Mouse (Mus musculus) embryonic facial prominence, embryonic 12.5 days (tissue): ENCODE data around the gene Ctnnd2. TPM values are rescaled to one million over a fixed set of nuclear protein-coding genes. Genes with fewer than 3 reads are reported as not detected.

Experiments used
- ATAC-seq: fragments of 200-750 bp; cut with Nextera tagmentation; 2 replicates; pipeline ENCODE4 v1.8.0; 2017; ENCODE audit not compliant: insufficient number of reproducible peaks, insufficient read depth, low FRiP score, low TSS enrichment
- H3K27ac ChIP-seq: fragments of 300-500 bp; sonication (generic); 2 replicates; pipeline ENCODE4 v1.5.1; 2016; ENCODE audit warnings: mild to moderate bottlenecking
- H3K27me3 ChIP-seq: fragments of 300-500 bp; sonication (generic); 2 replicates; pipeline ENCODE4 v1.6.1; 2016; ENCODE audit warnings: mild to moderate bottlenecking, moderate library complexity
- H3K36me3 ChIP-seq: fragments of 300-500 bp; sonication (generic); 2 replicates; pipeline ENCODE4 v1.6.1; 2016; ENCODE audit warnings: mild to moderate bottlenecking
- H3K4me1 ChIP-seq: fragments of 300-500 bp; sonication (generic); 2 replicates; pipeline ENCODE4 v1.6.1; 2016
- H3K4me2 ChIP-seq: fragments of 300-500 bp; sonication (generic); replicated peaks from 2 replicates; pipeline ENCODE4 v1.6.1; 2016; ENCODE audit warnings: mild to moderate bottlenecking, moderate library complexity
- H3K4me3 ChIP-seq: fragments of 300-500 bp; sonication (generic); 2 replicates; pipeline ENCODE4 v1.5.1; 2016; ENCODE audit warnings: mild to moderate bottlenecking
- H3K9ac ChIP-seq: fragments of 300-500 bp; sonication (generic); 2 replicates; pipeline ENCODE4 v1.6.1; 2016; ENCODE audit warnings: mild to moderate bottlenecking, moderate library complexity
- H3K9me3 ChIP-seq: fragments of 300-500 bp; sonication (generic); 2 replicates; pipeline ENCODE4 v1.6.1; 2016; ENCODE audit warnings: mild to moderate bottlenecking, moderate library complexity
- WGBS: fragments of 180-500 bp; shearing (Covaris S2); methylation state at CpG from one replicate; pipeline ENCODE4 v1.1.7; 2016; 5-methylcytosine and 5-hydroxymethylcytosine counted together
- polyA plus RNA-seq: library from polyadenylated mRNA; unstranded; fragments of >200 nt; fragmentation: Nextera tagmentation; extraction: Ambion mirVana; gene quantifications from 2 replicates; pipeline ENCODE4 v1.2.1, GENCODE M21; 2016

The Ctnnd2 gene
- polyA plus RNA-seq, 1 experiment from 2014 or later: 13.5 TPM

DNA sequence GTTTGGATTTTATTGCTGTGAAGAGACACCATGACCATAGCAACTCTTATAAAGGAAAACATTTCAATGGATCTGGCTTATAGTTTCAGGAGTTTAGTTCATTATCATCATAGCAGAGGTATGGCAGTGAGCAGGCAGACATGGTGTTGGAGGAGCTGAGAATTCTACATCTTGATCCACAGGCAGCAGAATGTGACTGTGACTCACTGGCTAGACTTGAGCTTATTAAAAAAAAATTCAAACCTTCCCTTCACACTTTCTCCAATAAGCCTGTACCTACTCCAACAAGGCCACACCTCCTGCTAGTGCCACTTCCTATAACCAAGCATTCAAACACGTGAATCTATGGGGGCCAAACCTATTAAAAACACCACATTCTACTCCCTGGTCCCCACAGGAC lies 703.1 kb downstream of the Ctnnd2 start:
- no peak overlapping the region for H3K27ac ChIP-seq
- ATAC-seq: no peak

DNA sequence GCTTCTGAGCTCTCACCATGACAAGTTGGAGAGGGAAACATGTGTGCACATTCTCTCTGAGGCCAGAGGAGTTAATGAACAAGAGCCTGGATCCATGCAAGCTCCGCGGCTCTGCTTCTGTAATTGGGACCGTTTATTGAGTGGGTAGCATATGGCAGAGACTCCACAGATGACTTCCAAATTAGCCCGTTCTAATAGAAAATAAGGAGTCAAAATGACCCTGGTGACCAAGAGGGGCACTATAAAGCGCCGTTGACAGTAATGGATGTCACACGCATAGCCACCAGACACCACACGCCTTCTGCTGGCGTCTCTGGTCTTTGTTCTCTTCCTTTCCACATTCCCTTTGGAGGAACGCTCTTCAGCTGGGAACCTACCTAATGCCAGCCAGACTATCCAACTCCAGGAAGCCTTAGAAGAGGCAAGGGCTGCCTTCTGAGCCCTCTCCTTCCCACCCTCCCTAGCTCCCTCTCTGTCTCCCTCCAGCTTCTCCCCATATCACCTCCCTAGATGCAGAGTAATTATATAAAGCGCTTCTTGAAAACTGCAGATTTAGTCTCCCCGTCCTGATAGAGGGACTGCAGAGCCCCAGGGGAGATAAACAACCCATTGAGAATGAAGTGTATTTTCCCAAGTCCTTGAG lies 712.4 kb downstream of the Ctnnd2 start:
- no peak overlapping the region for H3K27ac ChIP-seq
- H3K4me2 ChIP-seq: no peak overlapping the region
- 0 out of 2 replicates have a peak, but pooled peaks cover 7% of the 10 kb centered on the region for H3K4me1 ChIP-seq
- no peak overlapping the region for H3K9ac ChIP-seq
- H3K36me3 ChIP-seq: no peaks in the 10 kb centered on the region
- ATAC-seq: no peak
- no peak overlapping the region for H3K4me3 ChIP-seq
- H3K27me3 ChIP-seq: no peaks in the 10 kb centered on the region
- no peaks in the 10 kb centered on the region for H3K9me3 ChIP-seq
- WGBS: 81% methylated on average over 12 of the region's 12 CpGs

More for the DNA sequence above, 703.1 kb downstream of the Ctnnd2 start:
- Histone ChIP-seq H3K9ac (no peak overlapping the region), H3K4me3 (no peak overlapping the region), H3K9me3 (no peaks in the 10 kb centered on the region), H3K4me2 (no peak overlapping the region), H3K36me3 (no peaks in the 10 kb centered on the region), H3K27me3 (no peaks in the 10 kb centered on the region), H3K4me1 (no peaks in the 10 kb centered on the region)
- WGBS: 55% methylated on average over 1 of the region's 1 CpGs

DNA sequence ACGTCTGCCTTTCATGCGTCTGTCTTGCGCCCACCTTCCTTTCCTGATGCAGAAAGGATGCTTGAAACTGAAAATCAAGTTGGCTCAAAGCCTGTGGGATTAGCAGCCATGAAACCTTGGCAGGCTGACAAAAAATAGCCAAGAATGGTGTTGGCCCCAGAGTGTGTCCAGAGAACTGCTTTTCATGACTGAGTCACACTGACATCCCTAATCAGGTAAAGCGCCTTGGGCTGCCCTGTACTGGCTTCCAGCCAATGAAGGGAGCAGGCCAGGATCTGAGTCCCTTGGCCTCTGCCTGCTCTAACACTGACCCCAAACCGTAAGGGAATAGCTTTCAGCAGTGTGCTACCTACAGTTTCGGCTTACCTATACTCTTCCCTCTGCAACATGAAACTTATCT lies 713.0 kb downstream of the Ctnnd2 start:
- Histone ChIP-seq H3K4me2 (no peak overlapping the region), H3K9me3 (no peaks in the 10 kb centered on the region), H3K4me1 (0 out of 2 replicates have a peak, but pooled peaks cover 7% of the 10 kb centered on the region), H3K9ac (no peak overlapping the region), H3K4me3 (no peak overlapping the region), H3K27ac (no peak overlapping the region), H3K27me3 (no peaks in the 10 kb centered on the region), H3K36me3 (no peaks in the 10 kb centered on the region)
- WGBS: 61% methylated on average over 6 of the region's 6 CpGs
- ATAC-seq: peak; percentile 74; the same call in 1 of the 2 replicates

DNA sequence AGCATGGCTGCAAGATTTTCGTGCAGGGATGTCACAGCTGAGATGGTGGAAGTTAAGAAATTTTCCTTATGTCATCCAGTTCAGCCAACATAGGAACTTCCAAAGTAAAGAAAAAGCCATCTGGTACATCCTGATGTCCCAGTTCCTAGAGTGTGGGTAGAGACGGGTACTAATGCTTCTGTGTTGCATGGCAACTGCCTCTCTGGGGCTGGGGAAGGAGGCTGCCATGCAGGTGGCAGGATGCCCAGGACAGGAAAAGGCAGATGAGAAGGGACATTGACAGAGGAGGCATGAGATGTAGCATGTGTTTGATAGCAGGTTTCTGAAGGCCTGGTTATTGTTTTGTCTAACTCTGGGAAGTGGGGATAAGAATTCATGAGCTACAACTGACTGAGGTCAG lies 715.2 kb downstream of the Ctnnd2 start:
- 0 out of 2 replicates have a peak, but pooled peaks cover 7% of the 10 kb centered on the region for H3K4me1 ChIP-seq
- no peaks in the 10 kb centered on the region for H3K9me3 ChIP-seq
- no peak for ATAC-seq
- no peak overlapping the region for H3K9ac ChIP-seq
- H3K27ac ChIP-seq: no peak overlapping the region
- H3K4me2 ChIP-seq: no peak overlapping the region
- no peak overlapping the region for H3K4me3 ChIP-seq
- 91% methylated on average over 2 of the region's 2 CpGs for WGBS
- no peaks in the 10 kb centered on the region for H3K27me3 ChIP-seq
- no peaks in the 10 kb centered on the region for H3K36me3 ChIP-seq

DNA sequence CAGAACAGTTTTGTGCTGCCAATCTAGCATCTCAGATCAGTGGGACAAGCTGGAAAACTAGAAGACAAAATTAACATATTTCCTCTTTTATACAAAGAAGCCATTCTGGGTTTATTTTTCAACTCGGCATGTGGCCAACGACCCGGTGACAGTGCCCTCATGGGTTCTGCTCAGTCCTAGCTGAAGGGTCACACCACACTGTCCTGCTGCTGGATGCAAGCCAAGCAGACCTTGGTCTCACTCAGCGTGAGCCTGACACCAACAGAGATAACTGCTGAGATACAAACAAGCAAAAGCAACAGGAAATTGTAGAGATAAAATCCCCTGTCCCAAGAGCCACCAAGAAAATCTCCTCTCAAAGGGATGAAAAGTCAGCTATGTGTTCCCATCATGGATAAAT lies 719.6 kb downstream of the Ctnnd2 start:
- WGBS: 57% methylated on average over 4 of the region's 4 CpGs

DNA sequence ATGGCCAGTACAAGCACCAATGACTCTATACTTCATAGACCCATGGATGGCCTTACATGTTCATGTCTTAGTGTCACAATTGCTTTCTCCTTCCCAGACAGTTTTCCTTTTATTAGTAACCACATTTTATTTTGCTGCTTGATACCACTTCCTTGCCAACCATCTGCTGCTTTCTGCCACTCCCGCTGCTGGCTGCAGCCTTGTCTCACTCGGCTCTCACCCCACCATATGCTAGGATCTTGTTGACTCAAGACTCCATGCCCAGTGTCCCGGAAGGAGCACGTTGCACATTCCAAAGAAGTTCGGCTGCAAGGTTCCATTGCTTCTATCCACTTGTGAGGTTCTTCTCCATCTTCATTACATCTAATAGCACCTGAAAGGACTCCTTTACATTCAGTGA lies 722.7 kb downstream of the Ctnnd2 start:
- Histone ChIP-seq H3K27ac (no peak overlapping the region), H3K27me3 (no peaks in the 10 kb centered on the region), H3K9ac (no peak overlapping the region), H3K36me3 (no peaks in the 10 kb centered on the region), H3K4me1 (no peaks in the 10 kb centered on the region), H3K4me3 (no peak overlapping the region), H3K9me3 (no peaks in the 10 kb centered on the region), H3K4me2 (no peak overlapping the region)
- no peak for ATAC-seq
- WGBS: 90% methylated on average over 5 of the region's 5 CpGs

More for the DNA sequence above, 719.6 kb downstream of the Ctnnd2 start:
- Histone ChIP-seq H3K4me1 (no peaks in the 10 kb centered on the region), H3K27ac (no peak overlapping the region), H3K4me2 (no peak overlapping the region), H3K4me3 (no peak overlapping the region), H3K27me3 (no peaks in the 10 kb centered on the region), H3K9me3 (no peaks in the 10 kb centered on the region), H3K36me3 (no peaks in the 10 kb centered on the region), H3K9ac (no peak overlapping the region)
- ATAC-seq: no peak

DNA sequence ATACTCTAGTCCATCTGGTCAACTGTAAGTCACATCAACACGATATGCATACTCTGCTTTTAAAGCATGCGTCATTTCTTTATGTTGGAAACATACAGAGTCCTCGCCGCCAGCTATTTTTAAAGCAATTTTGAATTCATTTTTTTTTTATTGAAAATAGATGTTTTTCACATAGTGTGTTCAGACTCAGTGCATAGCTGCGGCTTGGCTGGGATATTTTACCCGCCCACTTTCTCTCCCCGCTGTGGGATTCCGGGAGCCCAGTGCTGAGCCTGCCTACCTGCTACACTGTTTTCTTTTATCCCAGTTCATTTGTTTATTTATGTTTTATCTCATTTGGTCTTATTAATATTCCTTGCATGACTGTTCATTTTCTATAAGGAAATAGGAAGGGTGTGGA lies 724.9 kb downstream of the Ctnnd2 start:
- Histone ChIP-seq H3K27me3 (no peaks in the 10 kb centered on the region), H3K36me3 (no peaks in the 10 kb centered on the region), H3K4me2 (no peak overlapping the region), H3K4me3 (no peak overlapping the region), H3K4me1 (no peaks in the 10 kb centered on the region), H3K9ac (no peak overlapping the region), H3K9me3 (no peaks in the 10 kb centered on the region), H3K27ac (no peak overlapping the region)
- ATAC-seq: no peak
- WGBS: 90% methylated on average over 8 of the region's 8 CpGs

DNA sequence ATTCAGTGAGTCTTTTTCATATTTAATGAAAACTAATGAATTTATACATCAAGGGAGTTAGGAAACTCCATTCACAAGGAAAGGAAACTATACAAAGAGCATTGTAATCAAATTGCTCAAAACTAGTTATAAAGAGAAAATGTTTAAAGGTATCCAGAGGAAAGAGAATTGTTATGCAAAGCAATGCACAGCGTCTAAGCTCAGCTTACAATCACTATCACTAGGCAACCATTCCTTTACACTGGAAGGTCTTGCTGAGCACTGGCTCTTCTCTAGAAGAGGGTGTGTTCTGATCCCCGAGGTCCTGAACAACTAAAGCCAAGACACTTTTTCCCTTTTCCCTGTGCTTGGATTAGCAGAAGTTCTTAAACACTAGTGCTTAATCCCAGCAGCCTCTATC lies 735.6 kb downstream of the Ctnnd2 start:
- Histone ChIP-seq H3K4me3 (no peak overlapping the region), H3K4me2 (no peak overlapping the region), H3K4me1 (no peaks in the 10 kb centered on the region), H3K9ac (no peak overlapping the region), H3K9me3 (no peaks in the 10 kb centered on the region), H3K27ac (no peak overlapping the region), H3K36me3 (no peaks in the 10 kb centered on the region), H3K27me3 (no peaks in the 10 kb centered on the region)
- ATAC-seq: no peak
- 31% methylated on average over 2 of the region's 2 CpGs for WGBS

DNA sequence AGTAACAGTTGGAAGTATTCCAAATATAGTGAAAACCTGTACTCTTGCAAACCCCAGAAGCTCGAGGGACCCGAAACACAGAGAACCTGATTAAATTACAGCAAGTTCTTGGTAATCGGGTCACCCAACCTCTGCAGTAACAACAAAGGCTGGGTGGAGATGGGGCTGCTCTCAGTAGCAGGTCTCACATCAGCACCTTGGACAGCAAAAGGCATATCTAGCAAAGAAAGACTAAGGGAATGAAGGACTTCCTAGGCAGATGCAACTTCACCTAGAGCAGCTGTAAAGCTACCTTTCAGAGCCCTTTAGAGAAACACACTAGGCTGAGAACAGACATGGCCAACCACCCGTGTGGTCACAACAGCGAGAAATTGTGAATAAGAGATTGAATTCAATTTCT lies 741.0 kb downstream of the Ctnnd2 start:
- Histone ChIP-seq H3K4me2 (no peak overlapping the region), H3K9ac (no peak overlapping the region), H3K36me3 (no peaks in the 10 kb centered on the region), H3K4me3 (no peak overlapping the region), H3K4me1 (no peaks in the 10 kb centered on the region), H3K27me3 (no peaks in the 10 kb centered on the region), H3K9me3 (no peaks in the 10 kb centered on the region), H3K27ac (no peak overlapping the region)
- ATAC-seq: no peak
- WGBS: 77% methylated on average over 5 of the region's 5 CpGs

DNA sequence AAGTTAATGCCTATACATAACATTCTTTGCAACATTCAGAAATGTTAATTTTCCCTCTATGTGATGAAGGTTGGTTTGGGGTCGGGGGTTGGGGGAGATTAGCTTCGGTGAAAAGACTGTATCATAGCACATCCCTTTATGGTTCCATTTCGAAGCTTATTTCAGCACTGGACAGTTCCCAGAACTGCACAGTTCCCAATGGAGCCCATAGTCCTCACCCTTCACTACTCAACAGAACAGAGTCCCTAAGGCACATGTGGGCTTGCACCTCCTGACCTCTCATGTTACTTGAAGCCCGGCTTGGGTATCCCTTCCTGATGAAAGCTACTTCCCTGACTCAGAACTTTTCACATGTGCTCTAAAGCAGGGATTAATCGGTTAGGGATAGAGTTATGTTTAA lies 753.4 kb downstream of the Ctnnd2 start:
- H3K36me3 ChIP-seq: no peaks in the 10 kb centered on the region
- WGBS: 66% methylated on average over 5 of the region's 5 CpGs
- no peak overlapping the region for H3K27ac ChIP-seq
- H3K9me3 ChIP-seq: no peaks in the 10 kb centered on the region
- H3K27me3 ChIP-seq: no peaks in the 10 kb centered on the region
- H3K9ac ChIP-seq: no peak overlapping the region
- ATAC-seq: 0 out of 2 replicates have a peak, but pooled peaks have one; percentile 15
- H3K4me2 ChIP-seq: no peak overlapping the region
- H3K4me1 ChIP-seq: no peaks in the 10 kb centered on the region
- no peak overlapping the region for H3K4me3 ChIP-seq

DNA sequence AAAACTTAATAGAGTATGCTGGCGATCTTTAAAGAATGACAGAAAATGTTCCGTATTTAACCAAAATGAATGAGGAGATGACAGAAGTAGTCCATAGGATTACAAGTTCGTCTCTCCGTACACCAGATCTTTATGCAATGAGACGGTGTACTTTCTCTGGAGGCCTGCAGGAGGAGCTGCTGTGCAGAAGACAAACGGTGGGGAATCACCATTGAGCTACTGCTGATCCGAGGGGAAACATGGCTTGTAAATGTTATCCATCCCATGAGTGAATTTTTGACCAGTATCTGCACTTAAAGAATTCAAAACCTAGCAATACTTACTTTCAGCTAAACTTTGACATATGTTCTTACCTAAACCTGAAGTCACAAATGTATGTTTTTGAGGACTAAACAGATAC lies 755.2 kb downstream of the Ctnnd2 start:
- H3K4me1 ChIP-seq: no peaks in the 10 kb centered on the region
- 50% methylated on average over 7 of the region's 7 CpGs for WGBS
- no peaks in the 10 kb centered on the region for H3K9me3 ChIP-seq
- H3K4me3 ChIP-seq: no peak overlapping the region
- H3K27me3 ChIP-seq: no peaks in the 10 kb centered on the region
- no peak for ATAC-seq
- H3K4me2 ChIP-seq: no peak overlapping the region
- no peak overlapping the region for H3K27ac ChIP-seq
- H3K36me3 ChIP-seq: no peaks in the 10 kb centered on the region
- H3K9ac ChIP-seq: no peak overlapping the region

DNA sequence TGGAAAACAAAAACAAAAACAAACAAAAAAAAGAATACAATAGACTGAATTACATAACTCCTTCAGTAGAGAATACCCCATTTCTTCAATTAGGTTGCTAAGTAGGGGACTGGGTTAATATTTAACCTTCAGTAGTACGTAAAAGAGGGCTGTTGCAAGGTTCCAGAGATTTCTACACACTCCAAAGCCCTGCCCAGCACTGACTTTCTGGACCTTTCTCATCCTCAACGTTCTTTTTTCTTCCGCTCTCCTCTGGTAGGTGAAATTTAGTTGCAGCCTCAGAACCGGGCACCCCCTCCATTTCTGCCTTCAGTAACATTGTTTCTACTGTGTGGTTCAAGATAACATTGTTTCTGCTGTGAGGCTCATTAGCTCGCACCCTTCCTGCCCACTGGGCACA lies 759.5 kb downstream of the Ctnnd2 start:
- no peak overlapping the region for H3K9ac ChIP-seq
- 88% methylated on average over 5 of the region's 5 CpGs for WGBS

More for the DNA sequence above, 759.5 kb downstream of the Ctnnd2 start:
- no peak overlapping the region for H3K4me3 ChIP-seq
- no peak for ATAC-seq
- no peak overlapping the region for H3K4me2 ChIP-seq
- no peaks in the 10 kb centered on the region for H3K4me1 ChIP-seq
- no peaks in the 10 kb centered on the region for H3K36me3 ChIP-seq
- no peak overlapping the region for H3K27ac ChIP-seq
- H3K9me3 ChIP-seq: no peaks in the 10 kb centered on the region
- H3K27me3 ChIP-seq: no peaks in the 10 kb centered on the region
